Comparison of ENCODE assay signal across 17 mouse cellular contexts in genomic region chr7:89450312-89450711, GRCm38 (mm10).
"Had no signal": no experiment of that assay in that cellular context is flagged by ENCODE, and none has a peak within 500 bp of the region (broad histone marks: within the 10 kb centered on the region; RNA-seq: fewer than 3 reads in every experiment).

No protein-coding gene starts in this region.

- H3K27me3 ChIP-seq: lung, embryonic 15.5 days; megakaryocyte, embryonic 14.5 days; midbrain, embryonic 13.5 days; midbrain, embryonic 15.5 days; neural tube, embryonic 12.5 days; stomach, embryonic 15.5 days had no signal

- H3K9ac ChIP-seq: liver, embryonic 14.5 days; lung, embryonic 15.5 days; midbrain, embryonic 13.5 days; midbrain, embryonic 15.5 days; neural tube, embryonic 12.5 days; stomach, embryonic 15.5 days had no signal

- H3K9me3 ChIP-seq: lung, embryonic 15.5 days; megakaryocyte, embryonic 14.5 days; midbrain, embryonic 13.5 days; midbrain, embryonic 15.5 days; neural tube, embryonic 12.5 days; stomach, embryonic 15.5 days had no signal

- H3K36me3 ChIP-seq: lung, embryonic 15.5 days; midbrain, embryonic 13.5 days; midbrain, embryonic 15.5 days; neural tube, embryonic 12.5 days; stomach, embryonic 15.5 days had no signal

- ATAC-seq: lung, postnatal 0 days; midbrain, embryonic 13.5 days; midbrain, embryonic 15.5 days had no signal

- H3K4me3 ChIP-seq: lung, embryonic 15.5 days; megakaryocyte, embryonic 14.5 days; midbrain, embryonic 13.5 days; midbrain, embryonic 15.5 days; neural tube, embryonic 12.5 days; stomach, embryonic 15.5 days had no signal

- H3K4me1 ChIP-seq: lung, embryonic 15.5 days; megakaryocyte, embryonic 14.5 days; midbrain, embryonic 13.5 days; midbrain, embryonic 15.5 days; neural tube, embryonic 12.5 days; stomach, embryonic 15.5 days had no signal

- H3K27ac ChIP-seq: liver, embryonic 14.5 days; lung, embryonic 15.5 days; macrophage; midbrain, embryonic 13.5 days; midbrain, embryonic 15.5 days; neural tube, embryonic 12.5 days; stomach, embryonic 15.5 days; stomach, postnatal 0 days had no signal

- DNase-seq: lung, adult 2 months; lung, postnatal 14 days; lung, postnatal 36 days; right cerebral cortex, postnatal 14 days; thymus, adult 2 months; thymus, postnatal 25 days; thymus, postnatal 4 days had no signal

- H3K4me2 ChIP-seq: lung, embryonic 15.5 days; midbrain, embryonic 13.5 days; midbrain, embryonic 15.5 days; neural tube, embryonic 12.5 days; stomach, embryonic 15.5 days had no signal
